Mouse (Mus musculus) cerebellum, adult 8-10 months (tissue): Measurements from ENCODE around the gene Uck1.
A peak's percentile ranks its signal among the peaks of the same experiment; 100 is the strongest.
"Not testable (repeated sequence)": the region's sequence is repeated elsewhere in the genome, so short reads cannot be mapped to it uniquely, and the experiment has no call there.

Experiments used
- DNase-seq: peaks from one replicate; pipeline ENCODE4 v3.0.0; 2022

The Uck1 gene

DNA sequence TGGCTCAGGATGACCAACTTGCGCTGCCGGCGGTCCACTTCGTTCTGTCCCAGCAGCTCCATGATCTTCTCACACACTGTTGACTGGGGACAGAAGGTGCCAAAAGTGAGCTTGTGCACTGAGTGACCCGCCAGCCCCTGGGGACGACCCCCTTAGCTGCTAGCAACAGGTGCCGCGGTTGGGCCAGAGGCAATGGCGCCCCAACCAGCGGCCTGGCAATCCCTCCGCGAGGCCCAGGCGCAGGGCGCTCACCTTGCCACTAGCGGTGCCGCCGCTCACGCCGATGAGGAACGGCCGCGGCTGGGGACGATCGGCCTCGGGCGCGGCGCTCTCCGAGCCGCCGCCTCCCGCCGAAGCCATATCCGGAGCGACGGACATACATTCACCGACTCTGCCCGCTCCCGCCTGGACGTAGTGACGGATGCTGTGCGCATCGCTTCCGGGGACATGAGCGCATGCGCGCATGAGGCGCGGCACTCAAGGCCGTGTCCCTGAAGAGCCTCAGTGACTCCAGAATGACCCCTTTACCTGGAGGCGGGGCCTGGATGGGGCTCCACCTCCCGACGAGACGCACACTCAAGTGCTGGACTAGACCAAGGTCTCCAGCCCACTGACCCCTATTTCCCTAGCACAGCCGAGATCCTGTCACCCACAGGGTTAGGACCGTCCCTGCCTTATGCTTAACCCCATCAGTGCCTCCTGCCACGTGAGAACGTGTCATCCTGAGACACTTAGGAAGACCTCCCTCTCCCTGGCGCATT lies at the start of gene Uck1:
Gene Uck1, minus strand, starts transcription at position 503 of the 761 bp plus-strand sequence.
- DNase-seq = peak; percentile 89

- peak; percentile 51 for DNase-seq
Measured at GRCm38 (mm10) chr2:32308870-32309568, 49.1 kb upstream of the Uck1 start.

- DNase-seq = peak; percentile 82
Measured at GRCm38 (mm10) chr2:32307941-32308760, 48.2 kb upstream of the Uck1 start.

DNA sequence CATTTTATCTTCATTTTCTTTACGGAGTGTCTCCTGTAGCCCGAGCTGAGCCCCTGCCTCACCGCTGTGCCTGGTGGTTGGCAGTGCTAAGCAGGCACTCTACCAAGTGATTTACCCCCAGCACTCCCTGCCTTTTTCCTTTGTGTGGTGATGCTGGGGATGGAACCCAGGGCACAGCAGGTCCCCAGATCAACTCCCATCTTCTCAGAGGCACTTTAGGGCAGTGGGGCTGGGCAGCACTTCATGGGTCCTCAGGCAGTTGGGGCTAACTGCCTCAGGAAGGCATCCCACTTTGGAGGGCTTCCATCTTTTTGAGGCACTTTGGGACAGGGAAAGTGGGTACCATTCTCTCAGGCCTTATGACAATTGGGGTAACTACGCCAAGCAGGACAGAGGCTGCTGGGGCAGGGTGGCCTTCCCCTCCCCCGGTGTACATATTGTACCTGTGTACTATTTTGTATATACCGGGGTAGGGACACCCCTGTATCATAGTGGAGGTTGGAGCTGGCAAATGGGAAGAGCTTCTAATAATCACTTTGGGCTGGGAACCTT lies 47.4 kb upstream of the Uck1 start:
- no peak for DNase-seq

- peak; percentile 34 for DNase-seq
Measured at GRCm38 (mm10) chr2:32306176-32306575, 46.2 kb upstream of the Uck1 start.

GRCm38 (mm10) chr2:32305668-32306067 lies 45.7 kb upstream of the Uck1 start:
- DNase-seq = no peak

- peak; percentile 81 for DNase-seq
Measured at GRCm38 (mm10) chr2:32304145-32304832, 44.3 kb upstream of the Uck1 start.

GRCm38 (mm10) chr2:32302952-32303351 lies 43.0 kb upstream of the Uck1 start:
- DNase-seq = no peak

DNA sequence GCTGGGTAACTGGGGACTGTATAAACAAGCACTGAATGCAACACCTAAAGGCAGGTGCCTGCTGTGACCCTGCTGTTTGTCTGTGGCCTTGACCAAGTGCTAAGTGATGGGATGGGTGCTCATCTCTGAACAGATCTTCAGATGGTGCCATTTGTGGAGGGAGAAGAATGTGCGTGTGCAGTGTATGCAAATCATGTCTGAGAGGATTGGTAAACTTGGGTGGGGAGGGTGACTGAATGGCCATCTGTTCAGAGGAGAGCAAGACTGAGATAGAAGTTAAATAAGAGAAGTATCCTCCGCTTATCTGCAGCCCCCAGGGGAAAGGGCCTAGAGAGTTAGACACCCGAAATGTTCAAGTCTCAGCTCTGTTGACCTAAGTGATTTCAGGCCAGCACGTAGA lies 39.5 kb upstream of the Uck1 start:
- no peak for DNase-seq

DNA sequence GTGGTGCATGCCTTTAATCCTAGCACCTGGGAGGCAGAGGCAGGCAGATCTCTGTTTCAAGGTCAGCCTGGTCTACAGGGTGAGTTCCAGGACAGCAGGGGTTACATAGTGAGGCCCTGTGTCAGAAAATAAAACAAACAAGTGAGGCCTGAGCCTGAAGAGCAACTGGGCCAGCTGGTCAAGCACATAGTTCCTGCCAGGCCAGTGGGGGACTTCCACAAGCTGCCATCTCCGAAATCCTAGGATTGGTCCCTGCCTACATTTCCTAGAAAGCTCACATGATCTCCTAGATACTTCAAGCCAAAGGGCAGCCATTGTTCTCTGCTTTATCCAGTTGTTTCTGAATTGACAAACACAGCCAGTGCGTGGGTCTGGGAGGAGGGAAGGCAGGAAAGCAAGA lies 35.9 kb upstream of the Uck1 start:
- not testable (repeated sequence) for DNase-seq

- no peak for DNase-seq
Measured at GRCm38 (mm10) chr2:32295285-32295684, 35.3 kb upstream of the Uck1 start.

GRCm38 (mm10) chr2:32294348-32294747 lies 34.4 kb upstream of the Uck1 start:
- no peak for DNase-seq

DNA sequence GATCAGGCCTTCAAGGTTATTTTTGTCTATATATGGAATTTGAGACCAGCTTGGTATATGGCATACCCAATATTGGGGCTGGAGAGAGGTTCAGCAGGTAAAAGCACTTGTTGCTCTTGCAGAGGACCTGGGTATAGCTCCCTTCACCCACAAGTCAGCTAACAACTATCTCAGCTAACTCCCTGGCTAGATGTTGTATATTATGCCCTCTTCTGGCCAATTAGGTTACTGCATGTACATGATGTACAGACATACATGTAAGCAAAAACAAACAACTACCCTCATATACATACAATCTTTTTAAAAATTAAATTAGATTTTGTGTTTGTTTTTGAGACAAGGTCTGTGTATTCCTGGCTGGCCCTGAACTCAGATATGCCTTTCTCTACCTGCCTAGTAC lies 29.6 kb upstream of the Uck1 start:
- DNase-seq = no peak

- no peak for DNase-seq
Measured at GRCm38 (mm10) chr2:32288371-32288931, 28.5 kb upstream of the Uck1 start.

DNA sequence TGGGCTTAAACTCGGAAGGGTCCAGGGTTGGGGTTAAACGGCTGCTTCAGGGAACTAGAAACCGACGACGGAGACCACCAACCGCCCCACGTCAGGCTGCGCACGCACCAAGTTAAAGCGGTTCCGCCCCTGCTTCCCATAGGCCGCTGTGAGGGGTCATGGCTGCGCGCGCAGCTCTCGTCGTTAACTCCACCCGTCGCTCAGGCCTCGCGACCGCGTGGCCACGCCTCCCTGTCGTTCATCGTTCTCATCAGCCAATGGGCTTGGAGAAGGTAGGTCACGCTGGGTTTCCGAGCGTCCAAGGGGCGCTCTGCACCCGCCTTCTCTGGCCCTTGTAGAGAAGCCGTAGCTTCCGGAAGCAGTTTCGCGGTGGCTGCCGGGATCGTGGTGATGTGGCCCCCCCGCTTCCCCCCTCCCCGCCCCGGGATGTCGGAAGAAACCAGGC lies 28.0 kb upstream of the Uck1 start, which contains the start of gene Swi5:
Gene Swi5, minus strand, starts transcription at position 153 of the 445 bp plus-strand sequence.
- DNase-seq = peak; percentile 96

DNA sequence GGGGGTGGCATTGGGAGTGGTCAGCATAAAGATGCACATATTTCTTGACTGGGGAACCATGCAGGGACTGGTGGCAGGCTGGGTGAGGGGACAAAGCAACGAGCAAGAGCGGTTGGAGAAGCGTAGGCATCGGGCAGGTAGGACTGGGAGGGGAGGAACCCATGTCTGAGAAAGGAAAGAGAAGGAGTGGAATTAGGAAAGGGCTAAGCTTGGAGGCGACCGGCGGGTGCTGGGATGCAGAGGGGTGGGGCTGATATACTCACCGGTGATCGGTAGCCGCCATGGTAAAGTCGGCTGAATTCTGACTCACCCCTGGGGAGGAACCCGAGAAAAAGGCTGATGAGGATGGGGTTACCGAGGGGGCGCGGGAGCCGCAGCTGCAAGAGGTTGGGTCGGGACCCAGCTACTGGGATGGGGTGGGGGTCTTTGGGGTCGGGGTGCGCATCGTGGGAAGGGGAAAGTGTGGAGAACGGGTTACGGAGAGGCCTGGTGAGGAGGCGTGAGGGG lies 27.4 kb upstream of the Uck1 start, which contains the start of gene Golga2:
Gene Golga2, plus strand, starts transcription at position 51 of the 507 bp plus-strand sequence.
- no peak for DNase-seq

DNA sequence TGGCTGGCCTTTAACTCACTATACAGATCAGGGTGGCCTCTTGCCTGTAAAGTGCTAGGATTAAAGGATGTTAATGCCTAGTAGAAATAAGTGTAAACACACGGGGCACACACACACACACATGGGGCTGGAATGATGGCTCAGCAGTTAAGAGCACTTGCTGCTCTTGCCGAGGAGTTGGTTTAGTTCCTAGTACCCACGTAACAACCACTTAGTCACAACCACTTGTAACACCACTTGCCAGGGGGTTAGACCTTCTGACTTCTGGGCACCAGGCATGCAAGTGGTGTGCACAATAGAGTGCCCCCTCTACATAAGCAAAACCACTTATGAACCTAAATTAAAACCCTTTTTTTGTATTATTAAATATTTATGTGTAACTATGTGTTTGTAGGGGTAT lies 24.0 kb upstream of the Uck1 start:
- DNase-seq = no peak

DNA sequence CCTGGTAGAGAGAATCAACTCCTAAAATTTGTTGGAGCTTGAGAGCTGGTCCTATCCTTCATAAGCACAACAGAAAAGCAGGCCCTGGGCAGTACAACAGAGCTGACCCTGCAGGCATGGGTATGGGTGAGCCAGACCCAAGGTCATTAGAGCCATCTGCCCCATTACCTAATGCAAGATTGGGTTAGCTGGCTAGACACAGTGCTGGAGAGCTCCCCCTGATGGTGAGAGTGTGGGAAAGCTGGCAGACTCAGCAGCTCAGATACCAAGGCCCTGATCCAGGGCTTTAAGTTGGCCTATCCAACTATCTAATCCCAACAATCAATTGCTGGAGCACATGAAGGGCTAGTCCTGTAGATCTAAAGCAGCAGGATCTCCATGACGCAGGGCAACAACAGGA lies 22.8 kb upstream of the Uck1 start:
- DNase-seq = peak; percentile 45

DNA sequence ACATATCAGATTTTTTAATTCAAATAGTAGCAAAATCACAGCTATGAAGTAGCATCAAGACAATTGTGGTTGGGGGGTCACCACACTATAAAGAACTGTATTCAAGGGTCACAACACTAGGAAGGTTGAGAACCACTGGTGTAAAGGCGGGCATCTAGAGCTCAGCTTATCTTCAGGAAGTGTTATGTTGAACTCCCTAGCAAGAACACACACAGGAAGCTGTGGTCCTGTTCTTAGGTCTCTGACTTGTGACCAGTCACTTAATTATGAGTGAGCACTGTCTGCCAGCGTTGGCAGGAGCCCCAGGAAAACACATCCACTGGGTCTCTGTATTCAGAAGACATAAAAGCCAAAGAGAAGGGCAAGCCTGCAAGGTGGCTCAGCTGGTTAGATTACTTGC lies 22.3 kb upstream of the Uck1 start:
- no peak for DNase-seq

- no peak for DNase-seq
Measured at GRCm38 (mm10) chr2:32275823-32276222, 15.9 kb upstream of the Uck1 start.

DNA sequence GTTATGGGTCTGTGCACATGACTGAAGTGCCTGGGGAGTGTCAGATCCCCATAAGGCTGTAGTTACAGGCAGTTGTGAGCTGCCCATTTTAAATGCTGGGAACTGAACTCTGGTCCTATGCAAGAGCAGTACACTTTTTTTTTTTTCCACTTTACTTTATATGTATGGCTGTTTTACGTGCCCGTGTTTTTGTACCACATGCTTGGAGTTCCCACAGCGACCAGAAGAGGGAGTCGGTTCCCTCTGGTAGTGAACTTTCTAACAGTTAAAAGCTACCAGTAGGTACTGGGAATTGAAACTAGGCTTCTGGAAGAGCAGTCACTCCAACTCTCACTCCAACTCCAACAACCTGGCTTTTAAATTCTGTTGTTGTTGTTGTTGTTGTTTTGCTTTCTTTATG lies 676 bp upstream of the Uck1 start:
- DNase-seq = peak; percentile 45
